Comparison of ENCODE assay signal across 8 mouse cellular contexts in the genomic region with DNA sequence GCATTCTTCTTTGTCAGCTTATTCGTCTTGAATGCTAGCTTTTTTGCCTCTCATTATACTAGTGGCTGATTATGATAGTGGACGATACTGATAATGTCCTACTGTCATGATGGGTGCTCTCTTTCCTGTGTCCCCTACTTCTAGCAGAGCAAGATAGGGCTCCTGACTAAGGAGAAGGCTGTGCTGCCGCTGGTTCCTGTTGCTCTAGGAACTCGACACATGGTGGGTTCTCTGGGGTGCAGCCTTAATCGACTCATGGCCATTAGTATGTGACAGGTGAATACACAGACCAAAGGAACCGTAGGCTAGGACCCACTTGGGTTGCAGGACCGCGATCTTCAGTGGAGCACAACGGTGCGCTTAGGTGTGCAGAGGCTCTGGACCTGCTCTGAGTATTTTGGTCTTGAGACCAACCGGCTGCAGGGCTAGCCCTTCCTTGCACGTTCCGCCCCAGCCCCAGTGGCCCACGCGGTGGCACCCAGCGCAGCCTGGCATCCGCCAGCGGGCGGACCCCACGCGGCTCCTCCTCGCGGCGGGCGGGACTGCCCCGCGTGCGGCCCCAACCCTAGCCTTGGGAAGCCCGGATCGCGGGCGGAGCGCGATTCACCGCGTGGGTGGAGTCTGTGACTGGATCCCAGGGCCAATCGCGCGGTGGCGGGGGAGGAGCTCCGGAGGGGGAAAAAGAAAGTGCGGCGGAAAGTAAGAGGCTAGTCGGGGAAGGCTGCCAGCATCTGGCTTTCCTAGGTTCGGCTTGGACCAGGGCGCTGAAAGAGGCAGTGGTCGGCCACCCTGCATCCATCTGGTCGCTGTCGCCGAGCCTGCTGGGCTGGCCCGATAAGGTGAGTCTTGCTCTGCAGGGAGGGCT. TPM values are rescaled to one million over a fixed set of nuclear protein-coding genes. Genes with fewer than 3 reads are reported as not detected.
DNase-seq lines count a peak whose midpoint lies in the region; ATAC-seq lines count a peak whose summit lies in the region.

TSS of gene Il1rap (plus strand) at position 657 of the 865 bp plus-strand sequence.

- peak within 1 kb of the TSS; percentile 84 for H3K27ac ChIP-seq in forebrain, embryonic 10.5 days
- peak within 1 kb of the TSS; percentile 49 to 71 for H3K27ac ChIP-seq in heart, embryonic 14.5 days (replicated peaks in 1 of 2; ENCODE audit: control insufficient read depth in 1 of 2, insufficient read depth in 1 of 2, low read depth in 2 of 2, low read length in 2 of 2)
- H3K27ac ChIP-seq in liver, embryonic 12.5 days, result peak within 1 kb of the TSS; percentile 36; the same call in 1 of the 2 replicates

- no peaks in the 10 kb centered on the region for H3K36me3 ChIP-seq in forebrain, embryonic 10.5 days (replicated peaks)
- no peaks in the 10 kb centered on the region for H3K36me3 ChIP-seq in heart, embryonic 14.5 days (ENCODE audit: control insufficient read depth, insufficient read depth, low read length)
- H3K36me3 ChIP-seq in liver, embryonic 12.5 days, result no peaks in the 10 kb centered on the region
- no peaks in the 10 kb centered on the region for H3K36me3 ChIP-seq in splenic B cell, adult 2 months (ENCODE audit: control insufficient read depth, insufficient read depth, low read length, poor library complexity, severe bottlenecking)

- peaks cover 12% of the 10 kb centered on the region for H3K4me1 ChIP-seq in forebrain, embryonic 10.5 days
- peaks cover 0 to 4% of the 10 kb centered on the region in 2 experiments; a peak in 1 of 4 replicates for H3K4me1 ChIP-seq in heart, embryonic 14.5 days (ENCODE audit: control insufficient read depth in 2 of 2, insufficient read depth in 2 of 2, low read length in 2 of 2)
- peaks cover 11% of the 10 kb centered on the region for H3K4me1 ChIP-seq in liver, embryonic 12.5 days

- peak; percentile 94 for ATAC-seq in heart, embryonic 14.5 days (ENCODE audit: insufficient number of reproducible peaks, insufficient read depth, low FRiP score, low read depth)
- peak; percentile 96 for ATAC-seq in liver, embryonic 12.5 days

- no peaks in the 10 kb centered on the region for H3K9me3 ChIP-seq in forebrain, embryonic 10.5 days
- H3K9me3 ChIP-seq in heart, embryonic 14.5 days (ENCODE audit: control insufficient read depth, low read length), result no peaks in the 10 kb centered on the region
- H3K9me3 ChIP-seq in liver, embryonic 12.5 days (replicated peaks), result no peaks in the 10 kb centered on the region

- peak within 1 kb of the TSS; percentile 70 for H3K4me3 ChIP-seq in forebrain, embryonic 10.5 days
- peak within 1 kb of the TSS; percentile 65 to 82 for H3K4me3 ChIP-seq in heart, embryonic 14.5 days (ENCODE audit: control insufficient read depth in 1 of 2, insufficient read depth in 1 of 2, low read depth in 1 of 2, low read length in 2 of 2)
- H3K4me3 ChIP-seq in liver, embryonic 12.5 days, result peak within 1 kb of the TSS; percentile 71

- peaks cover 20% of the 10 kb centered on the region for H3K27me3 ChIP-seq in forebrain, embryonic 10.5 days (ENCODE audit: poor library complexity, severe bottlenecking)
- no peaks in the 10 kb centered on the region for H3K27me3 ChIP-seq in heart, embryonic 14.5 days (ENCODE audit: control insufficient read depth, insufficient read depth, low read length)
- no peaks in the 10 kb centered on the region for H3K27me3 ChIP-seq in liver, embryonic 12.5 days (replicated peaks)
- no peaks in the 10 kb centered on the region; the same call in 1 of the 2 replicates for H3K27me3 ChIP-seq in splenic B cell, adult 2 months (ENCODE audit: control insufficient read depth, insufficient read depth, low read length, poor library complexity, severe bottlenecking)

- H3K4me2 ChIP-seq in heart, embryonic 14.5 days (ENCODE audit: low read length), result peak within 1 kb of the TSS; percentile 84
- peak within 1 kb of the TSS; percentile 81 for H3K4me2 ChIP-seq in liver, embryonic 12.5 days

- WGBS in forebrain, embryonic 10.5 days, result 2% methylated on average over 51 of the region's 51 CpGs
- 2% methylated on average over 51 of the region's 51 CpGs for WGBS in heart, embryonic 14.5 days
- whole genome bisulfite sequencing in liver, embryonic 12.5 days (ENCODE audit: insufficient replicate concordance), result 2% methylated on average over 51 of the region's 51 CpGs

- DNase-seq in CD8-positive naive resting alpha-beta T cell, adult 2 months (ENCODE audit: low read depth in 2 of 2, low spot score in 2 of 2), result peak; percentile 87 to 90
- peak; percentile 88 for DNase-seq in c-Kit-positive CD71-negative TER-119-negative erythroid progenitor cells, embryonic 14.5 days (ENCODE audit: low read depth)
- peak; percentile 87 for DNase-seq in forebrain, embryonic 10.5 days (ENCODE audit: extremely low spot score, low spot score)
- DNase-seq in kidney, postnatal 14 days, result peak; percentile 94
- DNase-seq in naive thymus-derived CD4-positive, alpha-beta T cell, adult 2 months (ENCODE audit: low read depth), result peak; percentile 90
- DNase-seq in splenic B cell, adult 2 months (ENCODE audit: low read depth, low spot score), result peak; percentile 86

- peak within 1 kb of the TSS; percentile 68 for H3K9ac ChIP-seq in heart, embryonic 14.5 days (ENCODE audit: low read length)
- peak within 1 kb of the TSS; percentile 75 for H3K9ac ChIP-seq in liver, embryonic 12.5 days

RNA-seq across cellular contexts. Expression of gene Il1rap, which starts in this region (rescaled TPM):
- 2.4 and 3.1 TPM in 2 replicates for polyA plus RNA-seq in forebrain, embryonic 10.5 days (2016; fragmentation: Nextera tagmentation; extraction: Ambion mirVana)
- polyA plus RNA-seq in heart, embryonic 14.5 days (2014; fragmentation: Nextera tagmentation; extraction: Ambion mirVana), result 6.8 and 7.2 TPM in 2 replicates
- polyA plus RNA-seq in liver, embryonic 12.5 days (2016; fragmentation: Nextera tagmentation; extraction: Ambion mirVana), result 2.3 and 2.6 TPM in 2 replicates

Comparison
In these comparisons a context has a peak if more than half of its experiments do, and no peak if none do; other contexts are left out.
1. Peak in every context shown above with its lines: DNase-seq, ATAC-seq, H3K4me3 ChIP-seq and H3K27ac ChIP-seq.